Mouse (Mus musculus) stomach, embryonic 14.5 days (tissue): ENCODE data around the gene C9orf72. TPM values are rescaled to one million over a fixed set of nuclear protein-coding genes. Genes with fewer than 3 reads are reported as not detected.

ENCODE experiments used
- ATAC-seq: fragments of 200-750 bp; cut with Nextera tagmentation; 2 replicates; pipeline ENCODE4 v1.8.0; 2017; ENCODE audit warnings: low read depth, moderate TSS enrichment; ENCODE audit not compliant: insufficient number of reproducible peaks, insufficient read depth, low FRiP score
- H3K27ac ChIP-seq: fragments of 300-500 bp; sonication (generic); 2 replicates; pipeline ENCODE4 v1.5.1; 2014; ENCODE audit warnings: mild to moderate bottlenecking, low read length, moderate library complexity, mixed read lengths
- H3K27me3 ChIP-seq: fragments of 300-500 bp; sonication (generic); 2 replicates; pipeline ENCODE4 v1.6.1; 2014; ENCODE audit warnings: low read length, control low read depth, mixed read lengths; ENCODE audit not compliant: control insufficient read depth, insufficient read depth
- H3K36me3 ChIP-seq: fragments of 300-500 bp; sonication (generic); 2 replicates; pipeline ENCODE4 v1.6.1; 2014; ENCODE audit warnings: mild to moderate bottlenecking, control low read depth, low read length, moderate library complexity, mixed read lengths; ENCODE audit not compliant: control insufficient read depth, insufficient read depth
- H3K4me1 ChIP-seq: fragments of 300-500 bp; sonication (generic); 2 replicates; pipeline ENCODE4 v1.6.1; 2014; ENCODE audit warnings: low read length, control low read depth, mixed read lengths; ENCODE audit not compliant: control insufficient read depth, insufficient read depth
- H3K4me2 ChIP-seq: fragments of 300-500 bp; sonication (generic); replicated peaks from 2 replicates; pipeline ENCODE4 v1.6.1; 2014; ENCODE audit warnings: low read depth, low read length, control low read depth
- H3K4me3 ChIP-seq: fragments of 300-500 bp; sonication (generic); 2 replicates; pipeline ENCODE4 v1.5.1; 2014; ENCODE audit warnings: low read depth, low read length, control low read depth
- H3K9ac ChIP-seq: fragments of 300-500 bp; sonication (generic); replicated peaks from 2 replicates; pipeline ENCODE4 v1.6.1; 2014; ENCODE audit warnings: low read depth, mild to moderate bottlenecking, control low read depth, low read length, moderate library complexity, mixed read lengths
- H3K9me3 ChIP-seq: fragments of 300-500 bp; sonication (generic); 2 replicates; pipeline ENCODE4 v1.6.1; 2016; ENCODE audit warnings: low read depth, low read length, control low read depth; ENCODE audit not compliant: control insufficient read depth
- WGBS: fragments of 180-500 bp; shearing (Covaris S2); extraction: QIAGEN DNeasy Blood & Tissue Kit; methylation state at CpG from one replicate; pipeline ENCODE4 v1.1.7; 2014; 5-methylcytosine and 5-hydroxymethylcytosine counted together
- polyA plus RNA-seq: library from polyadenylated mRNA; unstranded; fragments of >200 nt; fragmentation: Nextera tagmentation; extraction: Ambion mirVana; gene quantifications from 2 replicates; pipeline ENCODE4 v1.2.1, GENCODE M21; 2014

C9orf72 gene
- polyA plus RNA-seq, 1 experiment from 2014 or later: 14.7 TPM

GRCm38 (mm10) chr4:35155132-35155922 lies 70.6 kb downstream of the C9orf72 start:
- Histone ChIP-seq H3K4me2 (peak overlapping the region; percentile 83), H3K9ac (peak overlapping the region; percentile 73), H3K27ac (peak overlapping the region; percentile 92), H3K4me3 (peak overlapping the region; percentile 68), H3K4me1 (peaks cover 5% of the 10 kb centered on the region; the same call in 1 of the 2 replicates), H3K36me3 (no peaks in the 10 kb centered on the region), H3K9me3 (no peaks in the 10 kb centered on the region), H3K27me3 (no peaks in the 10 kb centered on the region)
- peak; percentile 43; the same call in 1 of the 2 replicates for ATAC-seq
- 17% methylated on average over 20 of the region's 20 CpGs for WGBS

GRCm38 (mm10) chr4:35154051-35154450 lies 71.9 kb downstream of the C9orf72 start:
- H3K27me3 ChIP-seq: no peaks in the 10 kb centered on the region
- H3K9ac ChIP-seq: no peak overlapping the region
- H3K4me2 ChIP-seq: no peak overlapping the region
- H3K4me3 ChIP-seq: no peak overlapping the region
- H3K36me3 ChIP-seq: no peaks in the 10 kb centered on the region
- H3K9me3 ChIP-seq: no peaks in the 10 kb centered on the region
- ATAC-seq: no peak
- 28% methylated on average over 3 of the region's 3 CpGs for WGBS
- no peak overlapping the region for H3K27ac ChIP-seq
- H3K4me1 ChIP-seq: peaks cover 5% of the 10 kb centered on the region; the same call in 1 of the 2 replicates

- Histone ChIP-seq H3K27ac (no peak within 1 kb of the TSS), H3K4me3 (no peak within 1 kb of the TSS), H3K4me2 (no peak within 1 kb of the TSS), H3K4me1 (peaks cover 5% of the 10 kb centered on the region; the same call in 1 of the 2 replicates), H3K36me3 (no peaks in the 10 kb centered on the region), H3K9me3 (no peaks in the 10 kb centered on the region), H3K9ac (no peak within 1 kb of the TSS), H3K27me3 (no peaks in the 10 kb centered on the region)
- no peak for ATAC-seq
- 86% methylated on average over 4 of the region's 4 CpGs for WGBS
These were observed 74.2 kb downstream of the C9orf72 start, which contains the start of gene Ifnk for GRCm38 (mm10) chr4:35151756-35152155. Gene Ifnk (plus strand): TSS chr4:35152056.

- peaks cover 5% of the 10 kb centered on the region; the same call in 1 of the 2 replicates for H3K4me1 ChIP-seq
- no peak for ATAC-seq
- H3K27me3 ChIP-seq: no peaks in the 10 kb centered on the region
- no peaks in the 10 kb centered on the region for H3K36me3 ChIP-seq
- H3K27ac ChIP-seq: no peak overlapping the region
- H3K4me3 ChIP-seq: no peak overlapping the region
- WGBS: 71% methylated on average over 3 of the region's 3 CpGs
- H3K4me2 ChIP-seq: no peak overlapping the region
- no peaks in the 10 kb centered on the region for H3K9me3 ChIP-seq
- no peak overlapping the region for H3K9ac ChIP-seq
These were observed 75.3 kb downstream of the C9orf72 start for GRCm38 (mm10) chr4:35150706-35151105.

GRCm38 (mm10) chr4:35148326-35148725 lies 77.6 kb downstream of the C9orf72 start:
- no peaks in the 10 kb centered on the region for H3K27me3 ChIP-seq
- 90% methylated on average over 4 of the region's 4 CpGs for WGBS
- ATAC-seq: no peak
- no peak overlapping the region for H3K4me2 ChIP-seq
- no peaks in the 10 kb centered on the region for H3K9me3 ChIP-seq
- H3K4me1 ChIP-seq: 0 out of 2 replicates have a peak, but pooled peaks cover 9% of the 10 kb centered on the region
- no peak overlapping the region for H3K9ac ChIP-seq
- H3K27ac ChIP-seq: no peak overlapping the region
- no peaks in the 10 kb centered on the region for H3K36me3 ChIP-seq
- no peak overlapping the region for H3K4me3 ChIP-seq

- no peak overlapping the region for H3K4me3 ChIP-seq
- ATAC-seq: no peak
- 73% methylated on average over 5 of the region's 5 CpGs for WGBS
These were observed 79.4 kb downstream of the C9orf72 start for GRCm38 (mm10) chr4:35146597-35146996.

GRCm38 (mm10) chr4:35145726-35146125 lies 80.2 kb downstream of the C9orf72 start:
- no peak overlapping the region; the same call in 1 of the 2 replicates for H3K27ac ChIP-seq
- H3K4me2 ChIP-seq: no peak overlapping the region
- no peak overlapping the region for H3K9ac ChIP-seq
- no peaks in the 10 kb centered on the region for H3K27me3 ChIP-seq
- H3K9me3 ChIP-seq: no peaks in the 10 kb centered on the region
- 81% methylated on average over 10 of the region's 10 CpGs for WGBS
- H3K4me3 ChIP-seq: no peak overlapping the region
- 0 out of 2 replicates have a peak, but pooled peaks cover 11% of the 10 kb centered on the region for H3K4me1 ChIP-seq
- ATAC-seq: no peak
- no peaks in the 10 kb centered on the region for H3K36me3 ChIP-seq

More at GRCm38 (mm10) chr4:35146597-35146996, 79.4 kb downstream of the C9orf72 start:
- no peaks in the 10 kb centered on the region for H3K9me3 ChIP-seq
- 0 out of 2 replicates have a peak, but pooled peaks cover 11% of the 10 kb centered on the region for H3K4me1 ChIP-seq
- H3K36me3 ChIP-seq: no peaks in the 10 kb centered on the region
- H3K27ac ChIP-seq: no peak overlapping the region
- no peaks in the 10 kb centered on the region for H3K27me3 ChIP-seq
- H3K9ac ChIP-seq: no peak overlapping the region
- no peak overlapping the region for H3K4me2 ChIP-seq

GRCm38 (mm10) chr4:35143472-35144102 lies 82.4 kb downstream of the C9orf72 start:
- H3K9me3 ChIP-seq: no peaks in the 10 kb centered on the region
- no peaks in the 10 kb centered on the region for H3K36me3 ChIP-seq
- 57% methylated on average over 12 of the region's 12 CpGs for WGBS
- no peak overlapping the region for H3K27ac ChIP-seq
- no peak; the same call in 1 of the 2 replicates for ATAC-seq
- H3K4me2 ChIP-seq: no peak overlapping the region
- 0 out of 2 replicates have a peak, but pooled peaks cover 15% of the 10 kb centered on the region for H3K4me1 ChIP-seq
- no peak overlapping the region for H3K4me3 ChIP-seq
- H3K9ac ChIP-seq: no peak overlapping the region
- no peaks in the 10 kb centered on the region for H3K27me3 ChIP-seq
